Mouse (Mus musculus): Measurements from ENCODE around the gene Vmn2r44.
"Not testable (repeated sequence)": the region's sequence is repeated elsewhere in the genome, so short reads cannot be mapped to it uniquely, and the experiment has no call there.

Gene Vmn2r44

GRCm38 (mm10) chr7:8383233-8383632 is at the start of gene Vmn2r44:
Gene Vmn2r44 (minus strand): TSS chr7:8383333.
- DNase-seq (ENCODE audit: low spot score in 2 of 2): not testable (repeated sequence)

GRCm38 (mm10) chr7:8357879-8358278 is 25.3 kb downstream of the Vmn2r44 start:
- not testable (repeated sequence) for DNase-seq (ENCODE audit: low spot score in 2 of 2)
